Mouse (Mus musculus) 3T3-L1 (cell line): ENCODE results near the gene Nr6a1.
A peak's percentile ranks its signal among the peaks of the same experiment; 100 is the strongest.

Experiments
- DNase-seq: peaks from one replicate; pipeline ENCODE4 v3.0.0-alpha.2; 2015; ENCODE audit warnings: low read depth, low spot score

Gene Nr6a1

DNA sequence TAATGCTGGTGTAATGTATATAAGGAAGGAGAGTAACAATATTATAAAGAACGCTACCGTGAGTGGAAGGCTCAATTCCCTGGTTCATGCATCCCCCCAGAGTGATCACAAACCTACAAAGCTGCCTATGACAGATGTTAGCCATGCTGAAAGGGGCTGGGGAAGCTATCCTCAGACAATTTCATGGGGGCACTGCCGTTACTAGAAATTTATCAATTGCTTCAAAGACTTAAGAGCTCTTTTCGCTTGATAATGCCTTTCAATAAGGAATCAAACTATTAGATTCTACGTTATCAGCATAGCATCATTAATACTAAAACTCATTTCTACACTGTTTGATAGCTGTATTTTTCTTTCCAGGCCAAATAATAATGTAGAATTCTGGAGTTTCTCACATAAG is 144.1 kb downstream of the Nr6a1 start:
- no peak for DNase-seq

DNA sequence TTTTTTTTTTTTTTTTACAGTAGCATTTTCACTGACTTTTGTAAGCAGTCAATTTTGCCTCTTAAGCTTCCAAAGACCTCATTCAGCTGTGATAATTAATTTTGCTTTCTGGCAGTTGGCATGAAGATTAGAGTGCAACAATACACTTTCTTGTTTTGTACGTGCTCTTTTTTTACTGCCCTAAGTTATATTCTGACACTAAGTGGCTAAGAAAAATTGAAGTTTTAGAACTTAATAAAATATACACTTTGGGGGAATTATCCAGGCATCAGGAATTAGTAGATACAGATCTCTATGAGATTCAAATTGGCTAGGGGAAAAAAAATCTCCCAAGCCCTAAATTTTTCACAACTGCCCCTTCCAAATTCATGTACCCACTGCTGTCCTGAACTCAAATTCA is 144.8 kb downstream of the Nr6a1 start:
- DNase-seq = no peak

DNA sequence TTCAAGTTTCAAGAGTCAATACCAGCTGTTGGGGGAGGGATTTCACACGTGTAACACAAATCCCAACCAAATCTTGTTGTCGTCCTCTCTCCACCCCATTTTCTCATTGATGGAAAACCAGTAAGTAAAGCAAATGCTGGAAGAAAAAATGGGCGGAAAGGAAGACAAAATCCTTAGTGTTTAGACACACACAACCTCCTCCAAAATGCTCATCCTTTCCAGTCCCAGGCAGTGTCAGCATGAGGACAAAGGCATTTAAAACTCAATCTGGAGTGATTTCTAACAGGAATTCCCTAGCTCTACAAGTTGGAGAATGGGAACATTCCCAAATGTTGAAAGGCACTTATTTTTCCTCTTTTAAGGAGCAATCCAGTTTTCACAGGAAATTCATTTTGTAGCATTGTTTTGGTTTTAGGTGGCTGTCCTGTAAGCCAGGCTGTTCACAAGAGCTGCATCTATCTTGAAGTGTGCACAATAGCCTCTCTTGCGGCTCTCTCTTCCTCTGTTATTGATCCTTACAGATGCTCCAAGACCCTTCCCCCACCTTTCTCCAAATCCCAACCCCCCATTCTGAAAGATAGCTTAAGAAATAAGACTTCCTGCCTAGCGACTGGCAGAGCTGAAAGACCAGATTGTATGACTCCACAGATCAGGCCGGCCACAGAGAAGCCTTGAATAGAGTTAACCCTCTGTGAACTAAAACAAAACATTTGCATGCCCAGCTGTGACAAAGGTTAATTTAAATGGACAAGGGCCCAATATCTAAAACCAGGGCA is 145.4 kb downstream of the Nr6a1 start:
- peak; percentile 36 for DNase-seq

DNA sequence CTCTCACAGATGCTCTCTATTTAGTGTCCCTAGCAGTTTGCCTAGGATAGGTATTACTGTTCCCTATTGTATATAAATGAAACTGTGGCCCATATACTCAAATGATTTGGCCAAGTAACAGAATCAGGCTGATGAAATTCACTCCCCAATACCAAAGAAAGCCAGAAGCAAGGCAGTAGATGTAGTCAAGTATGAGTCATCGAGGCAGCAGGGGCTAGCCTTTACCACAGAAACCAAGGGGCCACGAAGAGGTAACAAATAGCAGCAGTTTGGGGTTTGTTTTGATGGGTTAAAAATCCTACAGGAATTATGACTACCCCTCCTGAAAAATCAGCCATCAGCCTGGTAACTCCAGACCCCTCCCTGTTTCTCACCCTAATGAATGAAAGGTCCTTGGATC is 147.5 kb downstream of the Nr6a1 start:
- DNase-seq = peak; percentile 88

DNA sequence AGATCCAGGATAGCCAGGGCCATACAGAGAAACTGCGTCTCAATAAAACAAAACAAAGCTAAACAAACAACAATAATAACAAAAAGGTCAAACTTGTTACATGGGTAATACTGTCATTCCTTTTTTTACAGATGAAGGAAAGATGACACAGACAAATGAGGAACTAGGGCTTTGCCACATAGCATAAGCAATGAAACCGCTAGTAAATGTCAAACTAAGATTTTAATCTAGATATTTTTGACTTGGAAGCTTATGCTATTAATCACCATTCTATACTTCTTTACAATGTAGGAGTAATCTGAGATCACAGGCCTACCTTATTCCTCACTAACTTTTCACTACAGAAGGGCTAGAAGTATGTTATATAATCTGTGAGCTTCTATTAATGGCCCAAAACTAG is 150.2 kb downstream of the Nr6a1 start:
- DNase-seq = no peak

DNA sequence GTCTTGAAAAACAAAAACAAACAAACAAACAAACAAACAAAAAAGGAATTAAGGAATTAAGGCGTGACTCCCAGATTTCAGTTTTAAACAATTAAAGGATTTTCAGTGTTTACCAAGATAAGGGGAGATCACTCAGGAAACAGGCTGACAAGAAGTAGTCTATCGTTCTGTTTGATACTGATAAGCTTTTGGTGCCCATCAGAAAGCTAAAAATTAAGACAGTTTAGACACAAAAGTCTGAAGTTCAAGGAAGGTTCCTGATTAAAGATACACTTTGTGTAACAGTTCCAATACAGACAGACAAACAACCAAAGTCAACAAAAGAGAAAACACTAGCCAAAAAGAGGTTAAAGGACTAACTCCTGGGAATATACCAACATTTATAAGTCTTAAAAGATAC is 152.6 kb downstream of the Nr6a1 start:
- DNase-seq = no peak

DNA sequence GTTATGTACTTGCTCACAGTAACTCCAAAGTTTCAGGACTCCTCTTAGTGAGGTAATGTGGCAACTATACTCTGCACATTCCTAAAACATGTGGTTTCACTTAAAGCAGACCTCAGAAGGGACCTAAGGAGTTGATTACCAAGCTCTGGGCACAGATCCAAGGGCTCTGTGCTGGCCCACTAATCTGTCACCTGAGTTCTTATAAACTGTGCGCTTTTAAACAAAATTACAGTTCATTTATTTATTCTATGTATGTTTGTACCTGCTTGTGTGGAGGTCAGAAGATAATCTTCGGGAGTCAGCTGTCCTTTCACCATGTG is 156.1 kb downstream of the Nr6a1 start:
- peak; percentile 100 for DNase-seq

DNA sequence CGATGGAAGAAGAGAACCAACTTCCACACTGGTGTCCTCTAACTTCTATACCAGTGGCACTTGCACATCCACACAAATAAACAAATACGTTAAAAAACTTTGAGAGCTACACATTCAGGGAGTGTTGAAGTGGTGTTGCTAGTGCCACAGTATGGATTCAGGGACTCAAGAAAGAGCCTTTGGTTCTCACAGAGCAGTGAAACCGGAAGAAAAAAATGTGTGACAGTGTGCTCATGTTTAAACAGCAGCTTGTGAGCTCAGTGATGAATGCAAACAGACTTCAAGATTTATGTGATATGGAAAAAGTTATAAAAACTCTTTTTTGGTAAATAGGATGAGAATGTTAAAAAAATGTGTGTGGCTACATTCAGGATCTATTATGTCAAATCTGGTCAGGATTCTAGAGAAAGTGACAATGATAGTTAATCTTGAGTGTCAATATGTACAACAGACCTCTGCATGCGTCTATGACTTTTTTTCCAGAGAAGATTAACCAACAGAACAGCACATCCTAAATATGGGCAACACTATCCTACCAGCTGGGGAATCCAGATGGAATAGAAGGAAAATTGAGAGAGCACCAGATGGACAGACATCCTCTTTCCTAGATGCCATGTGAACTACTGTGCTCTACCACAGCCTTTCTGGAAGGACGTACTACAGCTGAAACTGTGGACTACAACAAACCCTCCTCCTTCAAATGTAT is 156.6 kb downstream of the Nr6a1 start:
- DNase-seq = peak; percentile 52

DNA sequence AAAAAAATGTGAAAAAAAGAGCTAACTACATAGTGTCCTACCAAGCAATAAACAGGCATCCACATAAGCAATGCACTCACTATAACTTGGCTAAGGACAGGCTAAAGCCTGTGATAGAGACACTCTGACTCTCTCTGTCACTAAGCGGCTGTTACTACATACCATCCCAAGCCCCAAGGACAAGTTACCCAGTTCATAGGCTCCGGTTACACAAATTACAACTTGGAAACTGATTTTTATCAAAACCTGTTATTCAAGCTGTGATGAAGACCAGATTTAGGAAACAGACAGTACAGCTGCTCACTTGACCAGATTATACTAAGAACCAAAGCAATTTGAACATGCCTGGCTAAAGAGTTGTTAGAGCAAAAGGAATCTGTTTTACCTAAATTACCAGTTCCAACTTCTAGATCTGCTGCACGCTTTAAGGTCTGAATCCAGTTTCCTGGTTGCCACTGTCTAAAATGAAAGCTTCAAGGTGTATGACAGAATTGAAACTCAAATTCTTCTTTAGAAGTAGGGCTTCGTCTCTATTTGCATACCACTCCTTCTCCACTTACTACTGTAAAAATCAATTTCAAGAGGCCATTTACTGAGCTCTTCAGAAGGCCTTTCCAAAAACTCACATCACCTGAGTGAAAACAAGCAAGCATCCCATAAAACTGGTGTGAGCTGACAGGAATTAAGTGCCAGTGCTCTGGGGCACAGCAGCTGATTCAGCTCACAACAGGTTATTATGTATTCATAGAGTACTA is 160.1 kb downstream of the Nr6a1 start:
- DNase-seq = no peak

DNA sequence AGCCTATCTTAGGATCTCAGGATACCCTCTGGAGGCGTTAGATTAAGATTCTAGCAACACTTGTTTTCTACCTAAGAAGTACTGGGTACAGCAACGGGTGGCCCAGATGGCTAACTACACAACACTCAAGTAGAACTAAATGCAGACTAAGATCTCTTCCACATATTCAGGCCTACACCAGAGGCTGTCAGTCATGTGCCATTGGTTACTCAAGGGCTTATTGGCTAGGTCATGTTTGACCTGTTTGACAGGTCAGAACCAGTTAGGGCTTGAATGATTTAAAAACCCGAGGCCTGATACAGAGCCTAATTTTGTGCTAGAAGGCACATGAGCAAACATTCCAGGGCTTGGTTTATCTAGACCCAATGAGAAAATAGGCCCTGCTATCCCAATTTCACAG is 187.6 kb downstream of the Nr6a1 start:
- no peak for DNase-seq

DNA sequence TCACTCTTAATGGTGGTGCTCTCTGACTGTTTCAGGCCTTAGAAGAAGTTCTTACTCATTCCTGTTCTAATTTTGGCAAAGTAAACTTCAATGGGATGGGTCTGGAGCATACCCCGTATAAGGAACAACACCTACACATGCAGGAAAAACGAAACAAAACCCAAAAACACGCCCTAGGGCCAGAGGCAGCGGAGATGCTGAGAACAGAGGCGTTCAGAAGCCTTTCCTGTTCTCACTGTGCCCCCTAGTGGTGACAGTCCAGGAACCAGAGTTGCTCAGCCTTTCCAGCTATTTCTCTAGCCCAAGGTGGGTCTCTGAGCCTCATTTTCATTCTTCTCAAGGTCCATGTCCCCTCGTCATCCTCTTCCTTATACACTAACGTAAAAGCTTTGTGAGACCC is 188.1 kb downstream of the Nr6a1 start:
- peak; percentile 97 for DNase-seq

DNA sequence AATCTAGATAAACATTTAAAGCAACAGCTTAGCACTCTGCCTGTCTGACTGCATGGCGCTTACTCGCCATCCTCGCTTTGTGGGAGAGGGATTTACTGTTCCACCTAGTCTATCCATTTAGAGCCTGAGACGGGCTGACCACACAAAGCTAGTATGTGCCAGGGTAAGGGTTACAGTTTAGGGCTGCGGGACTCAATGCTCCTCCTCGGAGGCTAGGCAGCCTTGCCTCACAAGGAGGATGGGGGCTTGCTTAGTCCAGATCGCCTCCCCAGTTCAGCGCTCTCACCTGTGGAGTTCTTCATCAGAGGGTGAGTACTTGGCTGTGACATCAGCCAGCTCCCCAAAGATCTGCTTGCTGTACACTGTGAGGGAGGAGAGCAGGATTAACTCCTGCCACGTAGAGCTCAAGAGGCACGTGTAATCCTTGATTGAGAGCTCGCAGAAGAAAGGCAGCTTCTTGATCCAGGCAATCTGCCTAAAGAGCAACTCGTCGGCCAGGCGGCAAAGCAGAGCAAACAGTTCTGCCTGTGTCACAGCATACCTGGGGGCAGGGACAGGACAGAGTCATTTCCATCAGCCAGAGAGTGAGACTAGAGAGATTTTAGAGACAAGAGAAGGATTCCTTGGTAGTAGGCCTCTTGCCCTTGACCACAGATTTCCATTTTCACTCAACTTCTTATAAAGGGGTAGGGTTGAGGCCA is 188.7 kb downstream of the Nr6a1 start:
- peak; percentile 12 for DNase-seq

DNA sequence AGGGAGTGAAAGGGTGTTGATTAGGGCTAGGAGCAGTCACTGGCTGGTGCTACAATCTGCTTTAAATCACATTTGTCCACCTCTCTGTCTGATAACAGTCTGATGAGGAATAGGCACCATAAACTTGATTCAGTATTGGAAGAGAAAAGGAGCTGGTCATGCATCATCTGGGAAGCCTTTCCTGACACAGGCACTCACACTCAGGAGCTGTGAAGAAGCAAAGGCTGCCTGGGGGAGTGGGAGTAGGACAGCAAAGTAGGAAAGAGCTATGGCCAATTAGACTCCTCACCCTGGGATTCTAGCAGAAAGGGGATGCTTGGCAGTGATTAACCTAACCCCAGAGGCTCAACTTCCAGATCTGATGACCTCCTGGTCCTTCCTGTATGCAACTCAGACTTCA is 191.7 kb downstream of the Nr6a1 start:
- DNase-seq = no peak

DNA sequence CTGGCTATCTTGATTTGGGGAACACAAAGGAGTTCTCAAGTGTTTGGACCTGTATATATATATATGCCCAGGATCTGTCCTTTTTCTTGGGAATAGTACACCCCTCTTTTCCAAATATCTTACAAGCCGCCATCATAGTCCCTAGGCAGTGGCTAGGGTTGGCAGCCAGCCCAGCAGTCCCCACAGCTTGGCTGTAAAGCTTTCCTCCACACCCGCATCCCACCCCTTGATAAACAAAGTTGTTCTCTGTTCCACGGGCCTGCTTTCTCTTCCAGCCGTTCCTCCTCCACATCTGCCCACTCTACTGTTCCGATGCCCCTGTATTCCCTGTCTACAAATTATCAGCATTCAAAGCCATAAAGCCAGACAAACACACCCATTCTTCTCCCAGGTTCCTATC is 192.8 kb downstream of the Nr6a1 start:
- no peak for DNase-seq

DNA sequence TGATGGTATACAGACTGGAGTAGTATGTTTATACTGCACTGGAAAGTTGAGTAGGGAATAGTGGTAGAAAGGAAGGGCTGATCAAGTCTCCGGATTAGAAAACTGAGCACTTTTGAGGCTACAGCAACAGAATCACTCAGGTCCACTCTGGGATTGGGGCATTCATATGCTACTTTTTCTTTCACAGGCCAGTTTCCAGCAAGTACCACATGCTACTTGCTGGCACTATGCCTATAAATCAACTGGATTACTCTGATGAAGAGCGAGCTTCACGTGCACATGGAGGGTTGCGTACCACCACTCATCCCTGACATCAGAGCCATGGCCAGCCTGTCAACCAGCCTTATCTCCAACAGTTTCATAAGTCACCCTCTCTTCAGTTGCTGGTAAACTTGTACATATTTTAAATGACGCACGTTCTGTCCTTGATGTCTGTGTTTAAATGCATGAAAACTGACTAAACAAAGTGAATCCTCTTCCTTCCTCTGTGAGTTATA is 197.1 kb downstream of the Nr6a1 start:
- DNase-seq = no peak

DNA sequence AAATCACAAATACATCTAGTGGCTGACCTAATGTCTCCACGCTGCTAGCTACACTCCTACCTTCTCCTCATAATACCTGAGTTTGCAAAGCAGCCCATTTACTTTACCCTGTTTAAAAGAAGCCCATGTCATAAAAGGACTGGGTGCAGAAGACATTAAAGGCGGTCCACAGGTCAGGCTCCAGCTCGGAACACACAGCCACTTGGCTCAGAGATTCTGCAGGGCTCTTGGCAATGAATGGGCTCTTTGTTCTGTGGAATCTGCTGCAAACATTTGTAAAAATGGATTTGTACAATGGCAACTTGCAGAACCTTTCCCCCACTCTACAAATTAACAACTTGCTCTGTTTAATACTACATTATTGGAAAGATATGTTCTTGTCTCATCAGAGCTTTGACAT is 202.1 kb downstream of the Nr6a1 start:
- DNase-seq = no peak

DNA sequence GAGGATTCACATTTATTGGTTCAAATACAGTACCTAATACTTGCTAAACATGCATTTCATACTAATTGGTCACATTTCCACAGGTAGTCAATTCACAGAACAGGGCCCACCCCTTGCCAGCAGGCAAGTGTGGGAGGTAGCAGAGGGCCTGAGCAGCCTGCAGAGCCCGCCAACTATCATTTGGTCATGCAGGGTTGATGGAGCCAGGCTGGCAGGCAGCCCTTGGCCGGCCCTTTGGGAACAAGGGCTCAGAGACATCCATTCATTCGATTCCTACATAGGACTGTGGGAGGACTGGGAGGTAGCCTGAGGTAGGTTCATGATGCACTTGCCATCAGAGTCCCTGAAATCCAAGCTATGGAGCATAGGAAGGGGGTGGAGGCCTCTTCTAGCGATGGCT is 204.1 kb downstream of the Nr6a1 start:
- no peak for DNase-seq

DNA sequence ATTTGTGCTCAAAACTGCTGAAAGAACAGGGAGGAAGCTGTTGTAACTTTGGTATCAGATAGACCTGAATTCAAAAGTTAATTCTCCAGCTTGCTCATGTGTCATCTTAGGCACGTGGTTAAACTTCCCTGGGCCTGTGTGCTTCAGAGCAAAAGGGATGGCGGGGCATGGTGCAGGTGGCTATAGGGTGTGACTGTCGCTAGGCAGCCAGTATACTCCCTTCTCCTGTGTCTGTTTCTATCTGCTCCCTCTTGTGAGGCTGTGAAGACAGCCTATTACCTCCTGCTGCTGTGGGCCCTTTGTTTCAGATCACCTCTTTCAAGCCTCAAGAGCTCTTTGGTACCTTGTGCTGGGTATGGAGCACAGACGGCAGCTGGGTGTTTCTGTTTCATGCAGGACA is 205.4 kb downstream of the Nr6a1 start:
- DNase-seq = no peak

DNA sequence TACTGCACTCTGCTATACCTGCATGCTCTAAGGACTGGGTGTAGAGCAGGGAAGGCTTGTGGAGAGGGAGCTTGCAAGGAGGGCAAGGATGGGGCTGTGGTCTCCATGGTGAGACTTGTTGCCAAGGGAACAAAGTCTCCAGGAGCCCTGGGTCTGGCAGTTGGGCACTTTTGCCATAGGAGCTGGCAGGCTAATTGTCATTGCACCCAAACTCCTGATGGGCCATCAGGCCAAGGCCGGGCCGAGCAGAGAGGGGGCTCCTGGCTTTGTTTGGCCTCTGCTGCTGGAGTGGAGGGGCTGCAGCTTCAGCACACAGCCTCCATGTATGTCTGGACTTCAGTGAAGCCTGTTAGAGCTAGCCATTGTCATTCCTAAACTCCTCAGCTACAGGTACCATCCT is 206.8 kb downstream of the Nr6a1 start:
- no peak for DNase-seq

DNA sequence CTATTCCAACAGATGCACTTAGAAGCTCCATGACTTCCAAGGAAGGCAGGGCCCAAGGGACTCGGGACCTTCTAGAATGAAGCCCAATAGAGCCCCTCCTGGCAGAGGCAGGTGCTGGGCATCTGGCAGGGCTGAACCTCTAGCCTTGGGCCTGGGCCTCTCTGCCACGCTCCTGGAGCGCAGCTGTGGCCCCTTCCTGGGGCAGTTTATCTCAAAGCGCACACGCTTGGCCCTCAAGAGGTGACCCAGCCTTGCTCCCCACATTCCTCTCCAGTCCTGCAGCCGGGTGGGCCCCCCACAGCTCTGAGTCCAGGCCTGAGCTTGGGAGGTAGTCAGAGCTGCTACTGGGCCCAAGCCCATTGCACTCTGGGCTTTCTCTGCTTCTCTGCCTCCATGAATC is 208.1 kb downstream of the Nr6a1 start:
- no peak for DNase-seq

DNA sequence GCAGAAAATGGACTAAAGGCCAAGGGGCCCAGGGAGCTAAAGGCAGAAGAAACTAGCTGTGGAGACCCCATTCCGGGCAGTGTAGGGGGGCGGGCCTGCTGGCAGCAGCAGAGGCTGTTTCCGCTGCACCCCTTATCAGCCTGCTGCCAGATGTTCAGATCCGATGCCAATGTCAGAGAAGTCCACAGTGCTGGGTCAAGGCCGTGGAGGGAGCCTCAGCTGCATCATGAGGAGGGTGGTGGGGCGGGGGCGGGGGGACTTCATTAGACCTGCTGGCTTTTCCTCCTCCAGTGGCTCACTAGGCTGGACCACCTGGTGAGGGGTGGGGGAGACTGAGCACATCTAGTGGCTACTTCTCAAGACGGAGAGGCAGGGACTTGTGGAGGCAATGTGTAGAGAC is 208.8 kb downstream of the Nr6a1 start:
- DNase-seq = no peak

DNA sequence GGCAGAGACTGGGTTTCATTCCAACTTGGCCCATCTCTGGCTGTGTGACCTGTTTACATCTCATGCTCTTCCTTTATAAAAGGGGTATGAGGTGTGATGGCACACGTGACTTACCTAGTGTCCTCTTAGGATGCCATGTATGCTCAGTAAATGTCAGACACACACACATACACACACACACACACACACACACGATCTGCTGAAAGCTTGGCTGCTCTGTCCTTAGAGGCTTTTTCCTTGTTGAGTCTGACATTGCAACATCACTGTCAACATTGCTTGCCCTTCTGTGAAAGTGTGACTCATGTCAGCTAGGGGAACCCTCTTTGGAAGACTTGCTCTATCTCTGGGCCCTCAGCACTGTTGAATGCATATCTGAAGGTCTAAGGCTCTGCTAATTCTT is 210.1 kb downstream of the Nr6a1 start:
- peak; percentile 69 for DNase-seq
